Mouse (Mus musculus) brain, adult 2 months (tissue): ENCODE data around the gene Gm20604.
A peak's percentile ranks its signal among the peaks of the same experiment; 100 is the strongest.

Experiments
- DNase-seq: peaks from one replicate; pipeline ENCODE4 v3.0.0; 2011; ENCODE audit warnings: low read depth, low spot score

The Gm20604 gene

GRCm38 (mm10) chr12:102743036-102743588 lies 15.4 kb downstream of the Gm20604 start:
- no peak for DNase-seq

DNA sequence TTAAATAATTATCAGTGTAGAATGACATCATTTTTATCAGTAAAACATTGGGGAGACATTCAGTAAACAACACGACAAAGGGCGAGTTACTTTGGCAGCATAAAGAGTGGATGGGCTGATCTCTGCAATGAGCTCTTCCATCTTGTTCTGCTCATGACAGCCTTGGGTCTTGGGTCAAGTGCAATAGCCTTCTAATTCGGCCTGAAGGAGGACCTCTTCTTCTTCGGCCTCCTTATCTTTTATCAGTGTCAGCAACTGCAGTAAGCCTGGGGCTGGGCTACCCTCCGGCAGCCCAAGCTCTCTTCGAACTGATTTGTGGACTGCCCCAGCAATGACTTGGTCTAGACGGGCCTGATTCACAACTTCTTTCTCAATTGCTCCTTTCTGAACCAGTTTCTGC lies 16.4 kb downstream of the Gm20604 start:
- DNase-seq = no peak

- peak; percentile 55 for DNase-seq
Observed at GRCm38 (mm10) chr12:102740285-102740684, 18.2 kb downstream of the Gm20604 start.

DNA sequence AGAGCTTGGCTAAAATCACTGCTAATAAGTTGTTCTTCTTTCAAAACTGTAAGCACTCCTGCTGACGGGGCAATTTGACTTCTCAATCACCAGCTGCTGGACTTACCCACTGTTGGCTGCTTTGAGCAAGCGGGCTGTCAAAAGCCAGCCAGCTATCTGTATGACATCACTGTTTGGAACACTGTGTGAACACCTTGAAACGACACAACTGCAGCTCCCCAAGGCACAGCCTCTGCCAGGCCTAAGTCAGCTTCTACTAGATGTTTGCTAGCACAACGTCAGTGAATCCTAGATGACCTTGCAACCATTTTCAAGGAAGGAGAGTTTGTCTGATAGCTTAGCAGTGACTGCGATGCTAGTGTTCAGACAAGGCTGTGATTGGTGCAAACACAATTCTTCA lies 19.4 kb downstream of the Gm20604 start:
- DNase-seq = no peak

GRCm38 (mm10) chr12:102733381-102733780 lies 25.1 kb downstream of the Gm20604 start:
- DNase-seq = peak; percentile 56

- DNase-seq = peak; percentile 64
Observed at GRCm38 (mm10) chr12:102730798-102731619, 27.5 kb downstream of the Gm20604 start.

DNA sequence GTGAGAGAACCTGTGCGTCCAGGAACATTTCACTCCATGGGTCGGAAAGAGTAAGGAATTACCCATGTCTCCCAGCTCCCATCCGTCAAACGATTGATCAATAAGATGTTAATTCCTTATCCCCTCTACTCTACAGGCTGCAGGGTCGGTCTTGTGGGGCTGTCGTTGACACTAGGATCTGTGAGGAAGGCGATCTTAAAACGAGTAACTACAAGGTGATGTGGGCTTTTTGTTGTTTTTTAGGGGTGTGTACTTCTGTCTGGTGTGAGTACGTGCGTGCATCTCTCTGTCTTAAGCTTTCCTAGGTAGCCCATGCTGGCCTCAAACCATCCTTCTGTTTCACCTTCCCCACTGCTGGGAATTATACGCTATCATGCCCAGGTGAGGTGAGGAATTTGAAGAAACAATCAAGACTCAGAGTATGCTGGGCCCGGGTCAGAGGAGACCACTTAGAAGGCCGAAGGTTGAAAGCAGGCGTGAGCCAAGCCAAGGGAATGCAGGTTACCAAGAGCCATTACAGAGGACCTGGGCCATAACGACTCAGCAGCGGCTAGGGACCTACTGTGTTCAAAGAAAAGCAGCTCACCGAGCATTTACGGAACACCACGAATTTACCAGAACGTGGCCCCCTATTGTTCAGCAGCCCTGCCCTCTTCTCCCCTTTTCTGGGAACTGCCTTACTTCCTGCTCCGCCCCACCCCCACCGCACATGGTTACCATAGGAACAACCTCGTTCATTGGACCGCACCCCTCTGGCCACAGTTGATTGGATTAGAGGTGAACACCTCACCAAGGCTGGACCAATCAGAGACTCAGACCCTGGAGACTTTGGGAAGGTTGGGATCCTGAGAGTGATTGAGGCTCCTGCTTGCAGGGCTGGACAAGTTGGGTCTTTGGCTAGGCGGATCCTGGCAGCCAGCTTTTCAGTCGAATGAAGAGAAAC lies 28.3 kb downstream of the Gm20604 start:
- peak; percentile 92 for DNase-seq

DNA sequence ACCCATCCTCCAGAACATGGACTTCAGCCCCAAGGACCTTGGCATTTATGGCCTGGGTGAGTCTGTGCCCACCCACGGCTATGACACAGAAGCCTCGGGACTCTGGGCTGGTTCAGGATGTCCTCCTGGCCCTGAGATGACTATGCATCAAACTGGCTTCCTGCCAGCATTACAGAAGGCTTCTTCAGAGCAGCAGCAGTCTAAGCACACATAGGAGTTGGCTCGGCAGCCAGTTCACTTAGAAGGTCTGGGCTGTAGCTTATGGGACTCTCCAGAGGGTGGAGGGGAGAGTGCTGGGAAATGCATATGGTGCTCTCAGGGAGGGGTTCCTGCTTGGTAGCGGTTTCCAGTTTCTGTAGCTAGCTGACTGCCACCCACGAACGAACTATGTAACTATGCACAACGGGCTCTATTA lies 32.7 kb downstream of the Gm20604 start:
- peak; percentile 71 for DNase-seq

DNA sequence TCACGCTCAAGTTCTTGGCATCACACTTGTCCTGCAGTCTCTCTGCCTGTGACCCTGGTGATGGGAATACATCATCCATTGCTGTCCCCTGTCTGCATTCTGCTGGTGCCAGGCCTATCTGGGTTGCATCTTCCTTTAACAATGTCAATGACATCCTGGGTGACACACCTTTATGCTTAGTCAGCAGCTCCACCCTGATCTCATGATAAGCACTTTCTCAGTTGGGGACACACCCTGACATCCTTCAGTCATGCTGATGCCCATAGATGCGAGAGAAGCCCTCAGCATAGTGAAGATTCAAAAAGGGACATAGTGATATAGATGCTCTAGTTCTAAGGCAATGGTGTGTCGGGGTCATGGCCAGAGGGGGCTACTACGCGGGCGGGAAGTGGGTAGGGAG lies 33.3 kb downstream of the Gm20604 start:
- no peak for DNase-seq

DNA sequence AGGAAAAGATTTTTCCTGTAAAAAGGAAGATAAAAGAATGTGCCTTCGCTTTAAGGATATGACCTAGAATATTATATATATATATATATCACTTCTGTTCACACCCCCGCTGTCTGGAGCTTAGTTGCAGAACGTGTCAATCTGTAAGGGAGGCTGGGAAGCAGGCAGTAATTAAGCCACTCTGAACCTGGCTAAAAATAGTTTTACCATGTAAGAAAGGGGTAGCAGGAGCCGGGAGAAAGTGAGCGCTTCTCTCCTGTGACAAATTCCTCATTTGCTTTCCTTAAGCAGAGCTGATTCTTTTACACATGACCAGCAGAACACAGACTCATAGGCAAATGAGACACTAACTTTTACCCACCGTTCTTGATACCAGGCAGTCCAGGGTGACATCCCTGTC lies 34.6 kb downstream of the Gm20604 start:
- DNase-seq = peak; percentile 91

DNA sequence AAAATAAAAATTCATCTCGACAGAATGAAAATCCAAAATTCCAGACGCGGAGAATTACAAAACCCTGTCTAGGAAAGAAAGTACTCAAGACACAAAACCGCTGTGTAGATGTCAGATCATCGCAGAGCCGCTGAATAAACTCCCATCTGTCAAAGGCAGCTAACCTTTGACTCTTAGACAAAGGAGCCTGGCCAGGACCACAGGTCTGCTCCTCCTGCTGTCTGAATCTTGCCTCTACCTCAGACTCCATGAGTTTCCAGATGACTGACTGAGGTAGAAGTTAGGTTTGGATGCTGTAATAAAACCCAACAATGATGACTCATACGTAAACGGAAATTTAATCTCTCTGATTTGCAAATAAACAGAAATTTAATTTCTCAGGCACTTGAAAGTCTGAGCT lies 35.5 kb downstream of the Gm20604 start:
- no peak for DNase-seq

GRCm38 (mm10) chr12:102722451-102722850 lies 36.0 kb downstream of the Gm20604 start:
- peak; percentile 35 for DNase-seq

DNA sequence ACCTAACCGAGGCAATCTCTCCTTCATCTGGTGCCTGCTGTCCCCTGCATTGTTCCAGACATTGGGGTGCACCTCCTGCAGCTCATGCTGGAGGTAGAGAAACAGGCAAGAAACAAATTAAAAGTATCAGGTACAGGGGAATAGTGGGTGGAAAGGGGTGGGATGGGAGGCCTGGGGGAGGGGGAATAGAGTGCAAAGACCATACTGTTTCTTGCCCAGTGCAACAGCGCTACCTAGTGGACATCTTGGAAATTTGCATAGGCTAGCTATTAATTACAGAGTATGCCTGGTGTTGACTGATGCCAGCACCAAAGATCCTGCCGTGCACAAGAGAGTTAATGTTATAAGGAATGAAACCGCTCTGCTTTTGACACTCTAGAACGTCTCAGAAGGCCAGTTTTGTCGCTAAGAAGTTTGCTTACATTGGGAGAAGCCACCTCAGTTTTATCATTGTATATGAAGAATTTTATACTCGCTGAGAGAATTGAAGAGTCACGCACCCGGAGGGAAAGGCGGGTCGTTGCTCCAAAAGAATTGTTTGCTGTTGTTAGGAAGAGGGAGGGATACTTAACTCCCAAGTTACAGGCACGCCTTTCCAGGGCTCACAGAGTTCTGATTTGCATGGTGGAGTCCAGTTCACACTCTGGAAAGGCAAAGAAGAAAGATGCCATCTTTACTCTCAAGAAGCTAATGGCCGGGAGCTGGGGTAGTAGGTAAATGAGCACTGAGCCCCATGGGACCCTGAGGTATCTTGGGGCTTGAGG lies 38.7 kb downstream of the Gm20604 start:
- peak; percentile 78 for DNase-seq

- DNase-seq = no peak
Observed at GRCm38 (mm10) chr12:102714654-102715395, 43.6 kb downstream of the Gm20604 start.

DNA sequence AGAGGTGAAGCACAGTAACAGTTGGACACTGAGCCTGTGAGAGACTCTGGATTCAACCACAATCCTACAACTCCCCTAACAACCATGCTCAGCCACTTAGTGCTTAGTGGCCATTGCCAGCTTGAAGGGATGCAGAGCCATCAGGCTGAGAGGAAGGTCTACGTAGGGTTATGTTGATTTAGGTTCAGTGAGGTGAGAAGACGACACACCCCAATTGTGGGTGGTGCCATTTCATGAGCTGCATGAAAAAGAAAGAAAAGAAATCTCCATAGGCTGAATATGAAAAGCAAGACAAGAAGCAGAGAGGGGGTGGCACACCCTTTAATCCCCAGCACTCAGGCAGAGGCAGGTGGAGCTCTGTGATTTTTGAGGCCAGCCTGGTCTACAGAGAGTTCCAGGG lies 44.4 kb downstream of the Gm20604 start:
- DNase-seq = no peak

GRCm38 (mm10) chr12:102713153-102713865 lies 45.2 kb downstream of the Gm20604 start:
- DNase-seq = no peak

GRCm38 (mm10) chr12:102710851-102711375 lies 47.6 kb downstream of the Gm20604 start:
- peak; percentile 96 for DNase-seq

DNA sequence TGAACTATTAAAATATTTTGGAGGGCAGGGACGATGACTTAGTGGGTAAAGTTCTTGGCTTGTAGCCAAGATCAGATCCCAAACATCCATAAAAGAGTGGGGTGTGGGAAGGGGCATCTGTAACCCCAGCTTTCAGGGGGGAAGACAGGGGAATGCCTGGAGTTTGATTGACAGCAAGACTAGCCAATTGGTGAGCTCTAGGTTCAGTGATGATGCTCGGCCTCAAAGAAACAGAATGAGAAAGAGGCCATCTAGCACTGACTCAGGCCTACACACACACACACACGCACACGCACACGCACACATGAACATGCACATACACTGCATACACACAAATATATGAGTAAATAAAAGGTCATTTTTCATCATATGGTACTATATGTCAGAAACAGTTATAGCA lies 48.6 kb downstream of the Gm20604 start:
- no peak for DNase-seq

DNA sequence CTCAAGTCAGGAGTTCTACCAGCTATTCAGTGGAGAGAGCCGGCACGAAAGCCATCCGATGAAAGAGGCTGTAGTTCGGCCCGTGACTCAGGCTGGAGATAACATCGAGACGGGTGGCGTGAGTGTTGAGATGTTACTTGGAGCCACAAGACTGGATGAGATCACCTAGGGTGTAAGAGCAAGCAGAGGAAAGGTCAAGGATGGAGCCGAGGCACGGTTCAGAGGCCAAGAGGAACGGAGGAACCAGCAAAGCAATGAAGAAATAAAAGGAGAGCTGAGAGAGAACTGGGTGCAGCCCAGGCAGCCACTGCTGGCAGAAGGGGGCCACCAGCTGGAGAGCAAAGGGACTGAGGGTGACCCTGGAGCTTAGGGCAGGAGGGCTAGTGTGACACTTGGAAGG lies 50.3 kb downstream of the Gm20604 start:
- DNase-seq = no peak
